Mouse (Mus musculus): ENCODE data around the gene Rras2. TPM values are rescaled to one million over a fixed set of nuclear protein-coding genes. Genes with fewer than 3 reads are reported as not detected.

Gene Rras2
- polyA plus RNA-seq, 1 experiment from 2014 or later: 39.0 TPM

DNA sequence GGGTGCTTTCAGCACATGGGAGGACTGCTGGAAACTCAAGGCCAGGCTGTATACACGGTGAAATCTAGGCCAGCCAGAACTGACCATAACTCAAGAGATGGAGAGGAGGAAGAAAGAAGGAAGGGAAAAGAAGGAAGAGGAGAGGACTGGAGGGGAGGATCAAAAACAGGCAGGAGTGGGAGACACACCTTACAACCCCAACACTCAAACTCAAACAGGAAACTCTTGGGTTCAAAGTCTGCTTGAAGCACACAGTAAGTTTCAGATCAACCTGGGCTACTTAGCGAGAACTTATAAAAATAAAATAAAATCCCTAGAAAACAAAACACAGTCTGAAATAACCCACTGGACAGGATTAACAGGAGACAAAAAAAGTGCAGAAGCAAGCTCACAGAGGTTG lies 71.8 kb downstream of the Rras2 start:
- no peaks in the 10 kb centered on the region for H3K27me3 ChIP-seq (replicated peaks; ENCODE audit: control insufficient read depth, insufficient read depth, low read length)
- WGBS: 72% methylated on average over 2 of the region's 2 CpGs
- H3K27ac ChIP-seq (replicated peaks; ENCODE audit: low read depth, low read length): no peak overlapping the region
- no peaks in the 10 kb centered on the region for H3K36me3 ChIP-seq (ENCODE audit: control insufficient read depth, insufficient read depth, low read length)
- DNase-seq (ENCODE audit: low spot score) (no peak), ATAC-seq (ENCODE audit: low read depth) (no peak)
- H3K4me2 ChIP-seq (ENCODE audit: low read depth, low read length): no peak overlapping the region
- H3K9me3 ChIP-seq (ENCODE audit: control insufficient read depth, low read length): no peaks in the 10 kb centered on the region
- no peak overlapping the region for H3K4me3 ChIP-seq (ENCODE audit: low read depth, low read length)
- H3K4me1 ChIP-seq (ENCODE audit: control insufficient read depth, insufficient read depth, low read length): peaks cover 16% of the 10 kb centered on the region
- H3K9ac ChIP-seq (ENCODE audit: low read depth, low read length): no peak overlapping the region

DNA sequence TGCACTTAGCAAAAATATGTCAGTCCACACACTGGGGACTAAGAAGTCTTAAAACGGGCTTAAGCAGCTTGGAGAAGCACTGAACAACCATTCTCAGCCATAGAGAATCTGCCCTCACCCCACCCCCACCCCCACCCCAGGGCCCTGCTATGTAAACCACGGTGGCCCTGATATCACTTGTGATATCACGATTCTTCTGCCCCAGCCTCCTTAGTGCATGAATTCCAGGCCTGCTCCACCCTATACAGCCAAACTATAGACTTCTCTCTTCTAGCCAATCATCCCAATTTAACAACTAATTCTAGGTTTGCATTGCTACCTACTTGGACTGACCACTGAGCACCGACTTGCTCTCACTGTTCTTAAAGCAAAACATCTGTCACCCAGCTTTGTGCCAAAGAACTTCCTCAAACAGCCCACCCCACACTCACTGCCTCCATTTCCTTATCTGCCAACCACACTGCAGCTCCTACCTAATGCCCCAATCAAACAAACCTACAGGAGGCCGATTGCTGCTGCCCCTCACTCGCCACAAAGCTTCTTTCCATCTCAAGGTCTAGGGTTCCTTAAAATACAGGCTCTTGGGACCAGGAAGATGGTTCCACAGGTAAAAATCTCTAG lies 73.5 kb downstream of the Rras2 start:
- Histone ChIP-seq H3K9ac (ENCODE audit: low read depth, low read length) (no peak overlapping the region), H3K4me3 (ENCODE audit: low read depth, low read length) (no peak overlapping the region), H3K27me3 (replicated peaks; ENCODE audit: control insufficient read depth, insufficient read depth, low read length) (no peaks in the 10 kb centered on the region), H3K36me3 (ENCODE audit: control insufficient read depth, insufficient read depth, low read length) (no peaks in the 10 kb centered on the region; the same call in none of the 2 replicates), H3K4me2 (ENCODE audit: low read depth, low read length) (no peak overlapping the region), H3K27ac (replicated peaks; ENCODE audit: low read depth, low read length) (no peak overlapping the region), H3K9me3 (ENCODE audit: control insufficient read depth, low read length) (no peaks in the 10 kb centered on the region), H3K4me1 (ENCODE audit: control insufficient read depth, insufficient read depth, low read length) (peaks cover 16% of the 10 kb centered on the region)
- no peak for DNase-seq (ENCODE audit: low spot score)
- no peak for ATAC-seq (ENCODE audit: low read depth)
- 55% methylated on average over 6 of the region's 6 CpGs for WGBS

DNA sequence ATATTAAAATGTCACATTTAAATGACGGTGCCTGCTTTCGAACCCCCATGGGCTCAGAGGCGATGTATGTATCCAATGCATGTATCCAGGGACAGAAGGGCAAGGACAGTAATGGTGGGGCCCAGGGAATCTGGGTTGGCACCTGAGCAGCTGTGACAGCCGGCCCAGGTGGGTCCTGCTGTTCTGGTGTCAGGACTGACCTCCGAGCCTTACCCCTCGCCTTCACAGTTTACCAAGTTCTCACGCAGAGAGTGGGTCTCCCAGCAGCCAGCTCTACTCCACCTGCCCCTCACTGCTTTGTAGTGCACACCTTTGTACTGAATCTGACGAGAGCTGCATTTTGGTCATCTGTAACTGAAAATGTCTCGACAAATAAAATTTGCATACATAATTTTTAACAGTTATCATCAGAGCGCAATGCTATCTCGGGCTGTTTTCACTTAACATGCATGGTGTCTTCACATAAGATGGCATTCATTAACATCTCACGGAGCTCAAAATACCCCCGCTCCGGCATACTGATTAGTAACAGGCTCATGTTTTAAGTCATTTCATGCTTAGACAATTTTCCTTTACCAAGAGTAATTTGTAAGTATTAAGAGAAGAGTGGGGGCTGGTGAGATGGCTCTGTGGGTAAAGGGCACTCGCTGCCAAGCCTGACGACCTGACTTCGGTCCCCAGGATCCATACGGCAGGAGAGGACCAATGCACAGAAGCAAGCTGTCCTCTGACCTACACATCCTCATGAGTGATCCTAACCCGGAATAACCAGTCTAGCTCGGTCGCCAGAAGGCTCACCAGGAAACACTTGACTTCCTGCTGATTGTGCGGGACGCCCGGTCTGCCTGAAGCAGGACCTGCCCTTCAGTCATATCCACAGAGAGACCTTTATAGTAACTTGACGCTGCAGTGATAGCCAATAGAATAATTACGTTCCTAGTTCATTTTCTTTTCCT lies 74.3 kb downstream of the Rras2 start:
- WGBS: 68% methylated on average over 26 of the region's 26 CpGs
- no peaks in the 10 kb centered on the region for H3K9me3 ChIP-seq (ENCODE audit: control insufficient read depth, low read length)
- no peak overlapping the region for H3K27ac ChIP-seq (replicated peaks; ENCODE audit: low read depth, low read length)
- H3K4me3 ChIP-seq (ENCODE audit: low read depth, low read length): no peak overlapping the region
- no peak overlapping the region for H3K9ac ChIP-seq (ENCODE audit: low read depth, low read length)
- DNase-seq (ENCODE audit: low spot score): no peak
- H3K36me3 ChIP-seq (ENCODE audit: control insufficient read depth, insufficient read depth, low read length): no peaks in the 10 kb centered on the region; the same call in none of the 2 replicates
- H3K4me2 ChIP-seq (ENCODE audit: low read depth, low read length): no peak overlapping the region
- no peaks in the 10 kb centered on the region for H3K27me3 ChIP-seq (replicated peaks; ENCODE audit: control insufficient read depth, insufficient read depth, low read length)
- peaks cover 16% of the 10 kb centered on the region for H3K4me1 ChIP-seq (ENCODE audit: control insufficient read depth, insufficient read depth, low read length)
- no peak for ATAC-seq (ENCODE audit: low read depth)

DNA sequence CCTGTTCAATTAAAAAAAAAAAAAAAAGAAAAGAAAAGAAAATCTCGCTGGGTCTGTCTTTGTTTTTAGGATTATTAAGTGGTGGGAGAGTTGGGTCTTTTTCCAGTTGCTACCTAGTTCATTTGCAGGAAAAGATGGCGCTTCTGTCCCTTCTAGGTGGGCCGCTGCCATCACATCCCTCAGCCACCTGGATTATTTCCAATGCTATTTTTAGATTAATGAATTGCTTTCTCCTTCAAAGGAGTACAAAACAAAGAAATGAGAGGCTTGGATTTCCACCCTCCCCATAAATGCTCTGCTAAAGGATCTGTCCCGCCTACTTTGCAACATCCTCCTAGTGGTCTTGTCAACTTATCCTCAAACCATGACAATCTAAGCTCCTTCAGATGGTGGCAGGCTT lies 76.2 kb downstream of the Rras2 start:
- DNase-seq (ENCODE audit: low spot score) (no peak), ATAC-seq (ENCODE audit: low read depth) (no peak)
- WGBS: 87% methylated on average over 4 of the region's 4 CpGs
- H3K4me2 ChIP-seq (ENCODE audit: low read depth, low read length): no peak overlapping the region
- no peak overlapping the region for H3K4me3 ChIP-seq (ENCODE audit: low read depth, low read length)
- no peaks in the 10 kb centered on the region; the same call in none of the 2 replicates for H3K36me3 ChIP-seq (ENCODE audit: control insufficient read depth, insufficient read depth, low read length)
- H3K4me1 ChIP-seq (ENCODE audit: control insufficient read depth, insufficient read depth, low read length): peaks cover 16% of the 10 kb centered on the region
- no peak overlapping the region for H3K9ac ChIP-seq (ENCODE audit: low read depth, low read length)
- no peaks in the 10 kb centered on the region for H3K27me3 ChIP-seq (replicated peaks; ENCODE audit: control insufficient read depth, insufficient read depth, low read length)
- H3K27ac ChIP-seq (replicated peaks; ENCODE audit: low read depth, low read length): no peak overlapping the region
- H3K9me3 ChIP-seq (ENCODE audit: control insufficient read depth, low read length): no peaks in the 10 kb centered on the region

GRCm38 (mm10) chr7:114037237-114037636 lies 80.3 kb downstream of the Rras2 start:
- H3K27ac ChIP-seq (replicated peaks; ENCODE audit: low read depth, low read length): no peak overlapping the region
- no peaks in the 10 kb centered on the region; the same call in none of the 2 replicates for H3K36me3 ChIP-seq (ENCODE audit: control insufficient read depth, insufficient read depth, low read length)
- DNase-seq (ENCODE audit: low spot score) (no peak), ATAC-seq (ENCODE audit: low read depth) (no peak)
- no peaks in the 10 kb centered on the region for H3K27me3 ChIP-seq (replicated peaks; ENCODE audit: control insufficient read depth, insufficient read depth, low read length)
- H3K4me3 ChIP-seq (ENCODE audit: low read depth, low read length): no peak overlapping the region
- 84% methylated on average over 4 of the region's 4 CpGs for WGBS
- H3K9me3 ChIP-seq (ENCODE audit: control insufficient read depth, low read length): no peaks in the 10 kb centered on the region
- no peak overlapping the region for H3K9ac ChIP-seq (ENCODE audit: low read depth, low read length)
- H3K4me1 ChIP-seq (ENCODE audit: control insufficient read depth, insufficient read depth, low read length): no peaks in the 10 kb centered on the region
- H3K4me2 ChIP-seq (ENCODE audit: low read depth, low read length): no peak overlapping the region

DNA sequence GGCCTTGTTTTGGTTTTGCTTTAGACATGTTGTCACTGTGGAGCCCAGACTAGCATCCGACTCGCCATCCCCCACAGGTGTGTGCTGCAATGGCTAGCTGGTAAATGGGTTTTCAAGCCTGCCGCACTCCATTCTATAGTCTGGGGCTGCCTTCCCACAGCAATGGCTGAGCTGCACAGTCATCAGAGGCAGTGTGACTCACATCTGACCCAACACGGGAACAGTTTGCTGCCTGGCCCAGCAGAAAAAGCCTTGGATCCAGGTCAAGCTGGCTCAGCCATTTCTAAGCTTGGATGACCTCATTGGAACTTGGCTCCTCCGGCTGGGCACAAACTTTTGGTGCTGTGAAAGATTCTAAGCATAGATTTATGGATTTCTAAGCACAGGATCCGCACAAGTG lies 88.0 kb downstream of the Rras2 start:
- no peak for DNase-seq (ENCODE audit: low spot score)
- Histone ChIP-seq H3K4me3 (ENCODE audit: low read depth, low read length) (no peak overlapping the region), H3K9ac (ENCODE audit: low read depth, low read length) (no peak overlapping the region), H3K36me3 (ENCODE audit: control insufficient read depth, insufficient read depth, low read length) (no peaks in the 10 kb centered on the region), H3K4me1 (ENCODE audit: control insufficient read depth, insufficient read depth, low read length) (no peaks in the 10 kb centered on the region), H3K4me2 (ENCODE audit: low read depth, low read length) (no peak overlapping the region), H3K27me3 (replicated peaks; ENCODE audit: control insufficient read depth, insufficient read depth, low read length) (no peaks in the 10 kb centered on the region), H3K9me3 (ENCODE audit: control insufficient read depth, low read length) (no peaks in the 10 kb centered on the region), H3K27ac (replicated peaks; ENCODE audit: low read depth, low read length) (no peak overlapping the region)
- 86% methylated on average over 6 of the region's 6 CpGs for WGBS
- ATAC-seq (ENCODE audit: low read depth): no peak

- H3K36me3 ChIP-seq (ENCODE audit: control insufficient read depth, insufficient read depth, low read length): no peaks in the 10 kb centered on the region
- no peak overlapping the region for H3K4me3 ChIP-seq (ENCODE audit: low read depth, low read length)
Measured at GRCm38 (mm10) chr7:114028828-114029227, 88.8 kb downstream of the Rras2 start.

DNA sequence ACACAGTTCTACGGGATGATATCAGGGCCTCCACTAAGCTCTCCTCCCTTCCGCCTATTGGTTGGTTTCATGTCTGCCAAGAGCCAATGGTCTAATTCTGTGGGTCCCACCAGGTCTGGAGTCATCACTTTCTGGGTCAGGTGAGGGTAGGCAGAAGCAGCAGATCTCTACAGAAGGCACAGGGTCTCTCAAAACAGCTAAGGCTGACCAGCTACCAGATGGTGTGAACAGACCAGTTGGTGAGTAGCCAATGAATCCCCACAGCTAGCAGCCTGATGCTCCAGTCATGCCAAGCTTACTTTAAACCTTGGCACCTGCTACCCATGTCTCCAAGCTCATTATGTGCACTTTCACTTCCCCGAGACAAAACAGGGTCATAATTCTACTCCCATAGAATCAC lies 90.2 kb downstream of the Rras2 start:
- Histone ChIP-seq H3K27ac (replicated peaks; ENCODE audit: low read depth, low read length) (no peak overlapping the region), H3K9me3 (ENCODE audit: control insufficient read depth, low read length) (no peaks in the 10 kb centered on the region), H3K4me3 (ENCODE audit: low read depth, low read length) (no peak overlapping the region), H3K36me3 (ENCODE audit: control insufficient read depth, insufficient read depth, low read length) (no peaks in the 10 kb centered on the region), H3K4me1 (ENCODE audit: control insufficient read depth, insufficient read depth, low read length) (no peaks in the 10 kb centered on the region), H3K9ac (ENCODE audit: low read depth, low read length) (no peak overlapping the region), H3K4me2 (ENCODE audit: low read depth, low read length) (no peak overlapping the region), H3K27me3 (replicated peaks; ENCODE audit: control insufficient read depth, insufficient read depth, low read length) (no peaks in the 10 kb centered on the region)
- WGBS: 85% methylated on average over 3 of the region's 3 CpGs
- DNase-seq (ENCODE audit: low spot score) (no peak), ATAC-seq (ENCODE audit: low read depth) (no peak)

More at GRCm38 (mm10) chr7:114028828-114029227, 88.8 kb downstream of the Rras2 start:
- H3K4me1 ChIP-seq (ENCODE audit: control insufficient read depth, insufficient read depth, low read length): no peaks in the 10 kb centered on the region
- DNase-seq (ENCODE audit: low spot score) (no peak), ATAC-seq (ENCODE audit: low read depth) (no peak)
- H3K27me3 ChIP-seq (replicated peaks; ENCODE audit: control insufficient read depth, insufficient read depth, low read length): no peaks in the 10 kb centered on the region
- H3K4me2 ChIP-seq (ENCODE audit: low read depth, low read length): no peak overlapping the region
- H3K9ac ChIP-seq (ENCODE audit: low read depth, low read length): no peak overlapping the region
- WGBS: 95% methylated on average over 5 of the region's 5 CpGs
- no peak overlapping the region for H3K27ac ChIP-seq (replicated peaks; ENCODE audit: low read depth, low read length)
- no peaks in the 10 kb centered on the region for H3K9me3 ChIP-seq (ENCODE audit: control insufficient read depth, low read length)

All from embryonic facial prominence, embryonic 14.5 days (tissue).